Comparison of ENCODE assay signal across 22 mouse cellular contexts in genomic region chr1:152492258-152492657, GRCm38 (mm10).
DNase-seq lines count a peak whose midpoint lies in the region; ATAC-seq and TF ChIP-seq lines count a peak whose summit lies in the region.
"Had no signal": no experiment of that assay in that cellular context is flagged by ENCODE, and none has a peak within 500 bp of the region (broad histone marks: within the 10 kb centered on the region; RNA-seq: fewer than 3 reads in every experiment).

No protein-coding gene starts in this region.

- H3K4me1 ChIP-seq in limb, embryonic 13.5 days, result peaks cover 6% of the 10 kb centered on the region
- no peaks in the 10 kb centered on the region for H3K4me1 ChIP-seq in limb, embryonic 14.5 days (ENCODE audit: control insufficient read depth, insufficient read depth, low read length)
- no peaks in the 10 kb centered on the region; the same call in 1 of the 2 replicates for H3K4me1 ChIP-seq in hindbrain, embryonic 10.5 days (replicated peaks)
- H3K4me1 ChIP-seq: forebrain, embryonic 10.5 days; forebrain, embryonic 12.5 days had no signal

- no peak for TF ChIP-seq POLR2A in limb, embryonic 14.5 days (IDR thresholded peaks at IDR 0.05; ENCODE audit: borderline replicate concordance, extremely low read depth, insufficient read depth, insufficient read length)

- no peaks in the 10 kb centered on the region for H3K27me3 ChIP-seq in limb, embryonic 13.5 days
- H3K27me3 ChIP-seq in limb, embryonic 14.5 days (ENCODE audit: control insufficient read depth, insufficient read depth, low read length), result no peaks in the 10 kb centered on the region
- H3K27me3 ChIP-seq in hindbrain, embryonic 10.5 days (ENCODE audit: insufficient read depth, poor library complexity, severe bottlenecking), result no peaks in the 10 kb centered on the region
- H3K27me3 ChIP-seq: embryonic facial prominence, embryonic 13.5 days; embryonic facial prominence, embryonic 15.5 days; forebrain, embryonic 12.5 days had no signal

- no peak overlapping the region for H3K4me3 ChIP-seq in limb, embryonic 13.5 days
- no peak overlapping the region for H3K4me3 ChIP-seq in limb, embryonic 14.5 days (replicated peaks; ENCODE audit: low read length)
- H3K4me3 ChIP-seq in hindbrain, embryonic 10.5 days, result no peak overlapping the region
- H3K4me3 ChIP-seq: embryonic facial prominence, embryonic 13.5 days; embryonic facial prominence, embryonic 15.5 days; erythroblast, embryonic 14.5 days; forebrain, embryonic 10.5 days; forebrain, embryonic 12.5 days had no signal

- peaks cover 8% of the 10 kb centered on the region for H3K36me3 ChIP-seq in limb, embryonic 13.5 days
- no peaks in the 10 kb centered on the region for H3K36me3 ChIP-seq in limb, embryonic 14.5 days (ENCODE audit: control insufficient read depth, insufficient read depth, low read length)
- H3K36me3 ChIP-seq in hindbrain, embryonic 10.5 days, result no peaks in the 10 kb centered on the region
- H3K36me3 ChIP-seq: embryonic facial prominence, embryonic 13.5 days; embryonic facial prominence, embryonic 15.5 days; forebrain, embryonic 10.5 days; forebrain, embryonic 12.5 days had no signal

- 85% methylated on average over 1 of the region's 1 CpGs for WGBS in limb, embryonic 13.5 days
- 97% methylated on average over 1 of the region's 1 CpGs for WGBS in limb, embryonic 14.5 days
- WGBS in hindbrain, embryonic 10.5 days, result 96% methylated on average over 1 of the region's 1 CpGs

- no peak overlapping the region for H3K27ac ChIP-seq in limb, embryonic 13.5 days
- no peak overlapping the region for H3K27ac ChIP-seq in limb, embryonic 14.5 days (replicated peaks; ENCODE audit: low read depth, low read length)
- H3K27ac ChIP-seq in hindbrain, embryonic 10.5 days, result no peak overlapping the region
- H3K27ac ChIP-seq: embryonic facial prominence, embryonic 13.5 days; embryonic facial prominence, embryonic 15.5 days; forebrain, embryonic 10.5 days; forebrain, embryonic 12.5 days had no signal

- H3K4me2 ChIP-seq in limb, embryonic 13.5 days (replicated peaks), result no peak overlapping the region
- H3K4me2 ChIP-seq in limb, embryonic 14.5 days (replicated peaks; ENCODE audit: low read depth, low read length, severe bottlenecking), result no peak overlapping the region
- H3K4me2 ChIP-seq: embryonic facial prominence, embryonic 13.5 days; embryonic facial prominence, embryonic 15.5 days; forebrain, embryonic 12.5 days had no signal

- ATAC-seq in limb, embryonic 13.5 days (ENCODE audit: low FRiP score, low read depth), result peak; percentile 61; the same call in 1 of the 2 replicates
- ATAC-seq in limb, embryonic 14.5 days (ENCODE audit: low FRiP score, low read depth), result peak; percentile 80
- ATAC-seq: forebrain, embryonic 14.5 days had no signal

- H3K9ac ChIP-seq in limb, embryonic 13.5 days, result no peak overlapping the region
- H3K9ac ChIP-seq in limb, embryonic 14.5 days (ENCODE audit: low read depth, low read length, severe bottlenecking), result no peak overlapping the region
- H3K9ac ChIP-seq: embryonic facial prominence, embryonic 13.5 days; embryonic facial prominence, embryonic 15.5 days; forebrain, embryonic 12.5 days had no signal

- peak; percentile 42 for DNase-seq in heart, adult 11 months
- DNase-seq in heart, adult 8-10 months (ENCODE audit: low spot score), result no peak
- peak; percentile 35 for DNase-seq in limb, embryonic 14.5 days (ENCODE audit: low spot score)
- no peak for DNase-seq in hindbrain, embryonic 10.5 days (ENCODE audit: low spot score)
- no peak for DNase-seq in gastrocnemius, postnatal 14 days
- DNase-seq: adrenal gland, adult 2 months; adrenal gland, postnatal 10 days; adrenal gland, postnatal 25 days; cerebellum, adult 11 months; cerebellum, adult 18-20 months; cerebellum, adult 8-10 months; cerebellum, adult 9-11 months; cerebellum, postnatal 14 days; cerebellum, postnatal 36 days; embryo, embryonic 11 days had no signal

- no peaks in the 10 kb centered on the region for H3K9me3 ChIP-seq in limb, embryonic 13.5 days
- H3K9me3 ChIP-seq in limb, embryonic 14.5 days (ENCODE audit: control insufficient read depth, low read length), result no peaks in the 10 kb centered on the region
- H3K9me3 ChIP-seq in hindbrain, embryonic 10.5 days, result no peaks in the 10 kb centered on the region
- H3K9me3 ChIP-seq: embryonic facial prominence, embryonic 13.5 days; embryonic facial prominence, embryonic 15.5 days; forebrain, embryonic 10.5 days; forebrain, embryonic 12.5 days had no signal

- intact Hi-C loops in gastrocnemius, postnatal 14 days (cut with DNase I; ENCODE audit: low total_unique reads), result no loop called here

Comparison
In these comparisons a context has a peak if more than half of its experiments do, and no peak if none do; other contexts are left out.
1. DNase-seq: peak in heart, adult 11 months (single experiment) and limb, embryonic 14.5 days (single experiment); none in heart, adult 8-10 months (single experiment), hindbrain, embryonic 10.5 days (single experiment) and gastrocnemius, postnatal 14 days (single experiment).